Mouse (Mus musculus): ENCODE measurements at regions not wholly inside any gene's neighbourhood (a gene's known extent, or its start where the extent isn't known, plus 50 kb on each side); places are given as distances from the start of the nearest gene placed in this dataset.

DNA sequence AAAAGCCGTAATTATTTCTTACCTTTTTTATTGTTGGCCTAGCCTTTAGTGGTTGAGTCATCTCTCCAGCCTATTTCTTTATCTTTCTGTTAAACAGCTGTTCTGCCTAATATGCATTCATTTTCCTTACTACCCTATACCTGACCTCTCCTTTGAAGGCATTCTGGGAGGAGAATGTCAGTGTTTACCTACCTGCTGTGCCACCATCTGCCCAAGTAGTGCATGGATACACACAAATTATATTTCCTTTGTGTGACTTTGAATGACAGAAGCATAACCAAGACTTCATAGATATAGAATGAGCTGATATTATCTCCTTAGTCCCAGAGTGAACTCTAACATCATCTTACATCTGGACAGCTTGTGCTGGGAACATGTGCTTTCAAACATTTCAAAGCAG is 293.5 kb upstream of the Tom1l1 start:
- in situ Hi-C loops (cut with MseI, MboI) = no loop called here

DNA sequence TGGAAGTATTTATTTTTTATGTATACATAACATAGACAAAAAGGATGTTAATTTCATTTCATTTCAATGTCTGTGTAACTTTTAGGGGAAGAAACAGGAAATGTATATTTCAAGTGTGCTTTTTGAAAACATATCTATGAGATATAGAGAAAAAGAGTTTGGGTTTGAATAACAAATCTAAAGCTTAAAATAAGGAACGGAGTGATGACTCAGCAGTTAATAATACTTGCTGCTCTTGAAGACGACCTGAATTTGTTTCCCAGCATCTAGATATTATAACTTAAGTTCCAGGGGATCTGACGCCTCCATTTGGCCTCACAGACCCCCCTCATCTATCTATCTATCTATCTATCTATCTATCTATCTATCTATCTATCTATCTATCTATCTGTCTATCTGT is 290.1 kb upstream of the Tom1l1 start:
- in situ Hi-C loops (cut with MseI, MboI) = no loop called here

DNA sequence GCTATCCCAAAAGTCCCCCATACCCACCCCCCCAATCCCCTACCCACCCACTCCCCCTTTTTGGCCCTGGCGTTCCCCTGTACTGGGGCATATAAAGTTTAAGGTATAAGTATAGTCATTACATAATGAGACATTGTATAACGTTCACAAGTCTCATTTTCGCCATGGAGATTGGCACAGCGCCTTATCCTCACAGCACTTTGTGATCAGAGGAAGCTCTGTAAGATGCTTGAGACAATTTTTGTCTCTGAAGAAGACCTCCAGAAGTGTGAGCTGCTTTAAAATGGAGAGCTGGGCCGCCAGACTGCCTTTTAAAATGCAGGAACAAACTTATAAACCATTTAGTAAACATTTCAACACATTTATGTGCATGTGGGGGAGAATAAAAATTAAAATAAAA is 252.9 kb upstream of the Tom1l1 start:
- in situ Hi-C loops (cut with MseI, MboI) = no loop called here

DNA sequence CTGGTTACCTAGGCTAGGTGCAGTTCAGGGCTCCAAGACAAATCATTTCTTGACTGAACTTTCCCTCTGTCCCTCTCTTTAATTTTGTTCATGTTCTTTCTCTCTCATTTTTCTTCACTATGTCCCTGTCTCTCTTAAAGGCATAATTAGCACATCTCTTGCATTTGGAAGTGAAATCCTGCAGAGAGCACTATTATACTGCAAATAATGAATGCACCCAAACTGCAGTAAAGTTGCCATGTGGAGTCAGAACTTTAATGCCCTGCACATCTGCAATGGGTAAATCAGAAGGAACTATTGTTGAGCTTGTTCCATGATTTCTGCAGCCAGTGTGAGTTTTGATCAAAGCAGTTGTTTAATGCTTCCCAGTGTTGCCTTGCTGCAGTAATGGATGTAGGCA is 237.6 kb upstream of the Tom1l1 start:
- in situ Hi-C loops (cut with MseI, MboI) = no loop called here

DNA sequence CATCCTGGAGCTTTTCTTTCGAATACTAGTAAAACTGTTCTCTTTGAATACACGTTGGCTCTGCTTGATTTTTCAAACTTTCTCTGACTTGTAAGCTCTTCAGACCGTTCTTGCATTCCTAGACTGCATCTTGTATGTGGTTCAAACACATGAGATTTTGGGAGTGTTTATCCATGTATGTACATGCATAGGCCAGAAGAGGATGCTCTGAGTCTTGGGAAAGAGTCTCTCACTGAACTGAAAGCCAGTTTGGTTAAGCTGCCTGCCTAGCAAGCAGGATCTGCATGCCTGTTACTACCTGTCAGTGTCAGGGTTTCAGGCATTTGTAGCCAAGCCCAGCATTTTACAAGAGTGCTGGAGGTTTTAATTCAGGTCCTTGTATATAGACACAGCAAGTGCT is 229.6 kb upstream of the Tom1l1 start:
- in situ Hi-C loops (cut with MseI, MboI) = loop anchor here in 1 of 2 experiments (10.0 kb wide), 1 partner anchor 1923 kb away; the partner anchor contains the start of gene Trim25

DNA sequence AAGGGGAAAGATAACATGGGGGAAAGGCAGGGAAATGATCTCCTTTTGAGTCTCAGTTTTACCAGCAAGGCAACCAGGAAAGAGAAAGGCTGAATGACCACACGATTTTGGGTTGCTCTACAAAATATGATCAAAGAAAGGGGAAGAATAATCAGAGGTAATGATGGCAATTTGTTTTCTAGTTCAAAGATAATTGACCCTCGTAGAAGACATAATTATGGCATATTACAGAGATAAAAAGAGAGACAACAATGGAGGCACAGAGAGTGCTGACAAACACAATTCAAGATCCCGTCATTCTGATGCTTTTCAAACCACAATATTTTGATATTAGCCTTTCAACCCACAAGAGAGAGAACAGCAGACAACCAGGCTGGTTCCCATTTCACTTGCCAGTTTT is 206.1 kb upstream of the Tom1l1 start:
- in situ Hi-C loops (cut with MseI, MboI) = no loop called here

DNA sequence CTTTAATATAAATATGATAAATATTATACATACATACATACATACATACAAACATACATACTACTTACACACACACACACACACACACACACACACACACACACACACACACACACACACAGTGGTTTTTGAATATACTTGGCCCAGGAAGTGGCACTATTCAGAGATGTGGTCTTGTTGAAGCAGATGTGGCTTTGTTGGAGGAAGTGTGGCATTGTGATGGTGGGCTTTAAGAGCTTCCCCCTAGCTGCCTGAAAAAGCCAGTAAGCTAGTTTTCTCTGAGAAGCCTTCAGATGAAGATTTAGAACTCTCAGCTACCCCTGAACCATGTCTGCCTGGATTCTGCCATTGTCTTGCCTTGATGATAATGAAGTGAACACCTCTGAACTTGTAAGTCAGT is 185.0 kb upstream of the Tom1l1 start:
- in situ Hi-C loops (cut with MseI, MboI) = no loop called here

DNA sequence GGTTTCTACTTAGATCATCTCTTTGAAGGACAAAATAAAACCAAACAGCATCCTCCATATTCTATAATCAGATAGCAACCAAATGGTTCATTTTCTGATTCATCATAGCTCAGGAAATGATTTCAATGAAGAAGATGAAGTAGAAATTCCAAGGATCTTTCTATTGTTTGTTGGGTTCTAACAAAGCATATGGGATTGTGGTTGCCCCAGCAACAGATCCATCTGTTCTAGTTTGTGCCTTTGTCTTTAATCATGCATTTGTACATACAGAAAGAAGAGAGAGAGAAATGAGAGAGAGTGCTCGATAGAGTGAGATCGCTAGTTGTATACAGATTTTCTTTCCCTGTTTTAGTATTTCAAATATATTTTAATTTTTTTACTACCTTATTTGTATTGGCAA is 183.5 kb upstream of the Tom1l1 start:
- in situ Hi-C loops (cut with MseI, MboI) = no loop called here

DNA sequence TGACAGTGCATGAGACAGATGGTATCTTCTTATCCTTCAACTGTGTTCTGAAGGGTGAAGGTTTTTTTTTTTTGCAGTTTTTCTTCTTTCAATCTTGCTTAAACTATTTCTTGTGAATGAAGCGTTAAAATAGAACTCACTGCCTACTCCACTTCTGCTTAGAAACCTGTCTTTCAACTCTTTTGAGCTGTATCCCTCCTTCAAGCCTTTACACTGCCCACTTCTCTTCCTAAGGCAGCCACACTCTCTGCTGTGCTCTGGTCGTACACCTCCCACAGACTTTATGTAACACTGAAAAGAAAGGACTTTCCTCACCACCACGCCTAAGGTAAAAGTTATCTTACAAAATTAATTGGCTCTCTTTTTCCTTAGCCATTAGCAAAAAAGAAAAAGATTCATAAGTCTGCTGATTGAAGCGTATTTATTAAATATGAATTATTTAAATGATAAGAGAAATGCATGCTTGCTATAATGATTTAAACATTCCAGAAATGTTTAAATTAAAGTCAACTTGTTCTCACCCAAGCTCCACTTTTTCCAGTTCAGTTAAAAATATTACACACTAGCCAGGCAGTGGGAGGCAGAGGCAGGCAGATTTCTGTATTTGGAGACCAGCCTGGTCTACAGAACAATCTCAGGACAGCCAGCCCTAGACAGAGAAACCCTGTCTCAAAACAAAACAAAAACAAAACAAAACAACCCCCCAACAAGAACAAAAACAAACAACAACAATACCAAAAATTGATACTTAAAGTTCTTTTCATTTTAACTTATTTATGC is 176.0 kb upstream of the Tom1l1 start:
- in situ Hi-C loops (cut with MseI, MboI) = no loop called here

DNA sequence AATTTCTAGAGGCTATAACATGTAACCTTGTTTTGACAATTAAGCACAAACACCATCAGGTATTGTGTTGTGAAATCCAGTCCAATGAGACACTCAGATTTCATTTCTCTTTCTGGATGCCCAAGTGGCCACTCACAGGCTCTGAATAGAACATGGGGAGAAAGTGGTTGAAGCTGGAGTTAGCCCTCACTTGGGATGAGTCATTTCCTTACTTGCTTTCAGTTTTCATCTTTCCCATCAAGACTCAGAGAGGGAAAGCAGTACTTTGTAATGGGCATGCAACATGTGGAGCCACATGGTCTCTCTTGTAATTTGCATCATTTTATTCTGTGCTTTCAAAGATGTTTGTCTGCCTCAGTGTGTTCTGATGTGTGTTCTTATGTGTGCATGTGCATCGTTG is 167.6 kb upstream of the Tom1l1 start:
- in situ Hi-C loops (cut with MseI, MboI) = no loop called here

DNA sequence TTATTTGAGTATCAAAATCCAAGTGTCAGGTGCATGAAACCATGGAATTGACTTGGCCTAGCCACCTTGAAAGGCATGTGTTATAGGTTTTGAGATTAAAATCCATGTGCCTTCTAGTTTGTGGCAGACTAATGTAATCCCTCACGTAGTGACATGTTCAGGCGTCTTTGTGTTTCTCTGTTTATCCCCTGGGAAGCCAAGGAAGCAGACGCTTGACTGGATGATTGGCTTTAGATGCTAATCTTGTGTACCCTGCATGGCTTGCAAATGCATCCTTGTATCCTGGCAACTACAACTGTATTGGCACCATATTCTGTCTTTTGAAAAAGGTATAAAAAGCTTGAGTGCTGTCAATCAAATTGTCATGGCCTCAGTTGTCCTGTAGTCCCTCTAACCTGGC is 167.2 kb upstream of the Tom1l1 start:
- in situ Hi-C loops (cut with MseI, MboI) = no loop called here

DNA sequence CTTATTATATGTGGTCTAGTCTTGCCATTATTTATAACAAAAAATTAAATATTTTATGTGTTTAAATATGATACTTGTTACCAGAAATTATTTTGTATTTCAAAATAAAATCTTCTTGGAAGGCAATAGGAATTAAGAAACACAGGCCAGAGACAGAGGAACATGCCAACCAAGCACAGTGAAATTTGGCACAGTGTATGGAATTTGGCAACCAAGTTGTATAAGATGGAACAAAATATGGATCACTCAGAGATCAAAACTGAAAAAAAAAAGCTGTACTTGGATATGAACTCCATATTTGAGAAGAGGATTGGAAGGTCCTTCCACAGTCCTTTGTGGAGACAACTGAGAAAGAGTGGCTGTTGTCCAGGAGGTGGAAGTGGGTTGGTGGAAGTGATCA is 163.1 kb upstream of the Tom1l1 start:
- in situ Hi-C loops (cut with MseI, MboI) = no loop called here

DNA sequence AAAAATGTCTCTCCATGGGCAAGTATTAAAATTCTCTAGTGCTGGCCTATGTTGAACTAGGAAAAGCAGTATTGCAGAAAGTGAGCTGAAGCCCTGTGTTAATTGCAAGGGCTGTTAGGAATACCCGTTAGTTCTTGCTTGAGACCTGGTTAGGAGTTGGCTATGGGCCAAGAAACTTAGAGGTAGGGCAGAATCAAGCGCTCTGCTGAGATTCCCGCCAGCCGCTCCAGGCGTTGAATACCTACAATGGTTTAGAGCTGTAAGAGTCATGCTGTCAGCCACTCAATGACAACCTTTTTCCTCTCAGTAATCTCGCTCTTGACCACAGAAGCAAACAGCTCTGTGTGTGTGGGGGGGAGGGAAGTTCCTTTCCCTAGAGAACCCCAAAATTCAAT is 156.8 kb upstream of the Tom1l1 start:
- in situ Hi-C loops (cut with MseI, MboI) = no loop called here

DNA sequence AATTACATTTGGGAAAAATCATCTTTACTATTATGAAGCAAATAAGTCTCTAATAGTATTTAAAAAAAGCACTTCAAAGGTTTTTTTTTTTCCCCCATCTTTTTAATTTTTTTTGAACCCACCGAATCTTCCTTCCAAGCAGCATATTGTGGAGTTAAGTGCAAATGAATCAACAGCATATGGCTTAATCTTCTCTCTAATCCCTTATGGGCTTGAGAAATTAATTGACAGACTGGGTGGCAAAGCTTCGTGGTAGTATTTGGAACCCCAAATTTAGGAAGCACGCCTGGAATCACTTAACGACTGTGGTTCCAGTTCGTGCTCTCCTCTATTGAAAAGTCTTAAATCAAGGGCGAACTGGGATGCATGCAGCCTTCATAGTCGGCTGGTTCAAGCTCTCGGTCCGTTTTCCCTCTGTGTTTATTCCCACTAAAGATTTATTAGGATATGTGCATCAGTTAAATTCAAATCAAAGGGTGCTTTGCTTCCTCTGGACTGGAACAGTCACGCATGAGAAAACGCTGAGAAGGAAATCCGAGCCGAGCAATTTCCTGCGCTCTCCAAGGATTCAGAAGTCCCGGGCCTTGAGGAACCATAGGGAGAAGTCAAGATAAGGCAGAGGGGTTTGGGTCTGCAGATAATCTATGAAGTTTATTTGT is 156.2 kb upstream of the Tom1l1 start:
- in situ Hi-C loops (cut with MseI, MboI) = no loop called here

DNA sequence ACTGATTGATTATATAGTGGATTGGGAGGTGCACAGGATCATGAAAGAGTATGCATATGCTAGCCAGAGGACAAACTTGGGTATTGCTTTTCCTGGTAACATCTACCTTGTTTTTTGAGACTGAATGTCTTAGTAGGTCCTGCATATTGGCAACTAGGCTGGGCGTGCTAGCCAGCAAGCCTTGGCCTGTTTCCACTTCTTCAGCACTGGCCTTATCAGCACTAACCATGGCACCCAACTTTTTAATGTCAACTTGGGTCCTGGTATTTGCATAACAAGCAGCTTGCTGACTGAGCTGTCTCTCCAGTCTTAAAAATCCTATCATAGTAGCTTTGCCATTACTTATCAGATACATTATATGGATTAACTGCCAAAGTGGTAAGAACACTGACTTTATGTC is 150.0 kb upstream of the Tom1l1 start:
- in situ Hi-C loops (cut with MseI, MboI) = no loop called here

DNA sequence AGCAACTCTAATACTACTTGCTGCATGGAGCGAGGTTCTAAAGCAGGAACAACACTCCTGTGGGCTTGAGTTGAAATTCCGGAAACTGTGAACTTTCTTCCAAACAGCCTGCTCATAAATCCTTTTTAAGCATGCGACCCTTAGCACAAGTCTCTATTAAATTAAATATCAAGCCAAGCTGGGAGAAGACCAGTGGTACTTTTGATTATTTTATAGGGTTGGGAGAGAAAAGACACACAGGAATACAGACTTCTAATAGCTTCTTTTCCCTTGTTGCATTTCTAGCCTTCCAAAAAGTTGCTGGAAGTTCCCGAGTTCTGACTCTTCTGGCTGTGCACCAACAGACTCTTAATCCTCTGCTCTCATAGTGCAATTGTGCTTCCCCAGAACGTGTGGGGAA is 136.6 kb upstream of the Tom1l1 start:
- in situ Hi-C loops (cut with MseI, MboI) = no loop called here

DNA sequence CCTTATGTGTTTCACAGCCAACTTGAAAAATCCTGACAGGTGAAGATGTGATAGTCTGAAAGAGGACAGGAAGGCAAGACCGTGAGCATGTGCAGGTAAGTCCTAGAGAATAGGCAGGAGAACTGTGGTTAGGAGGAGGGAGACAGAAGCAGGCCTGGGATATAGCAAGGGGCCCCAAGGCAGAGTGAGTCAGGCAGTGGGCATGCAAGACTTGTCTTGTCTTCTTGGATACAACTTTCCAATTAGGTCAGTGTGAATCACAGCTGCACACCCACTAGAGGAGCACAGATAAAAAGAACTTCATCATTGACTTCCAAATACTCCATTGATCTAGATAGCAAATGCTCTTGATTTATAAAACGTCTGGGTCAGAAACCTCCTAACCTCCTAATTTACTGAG is 128.6 kb upstream of the Tom1l1 start:
- in situ Hi-C loops (cut with MseI, MboI) = no loop called here

DNA sequence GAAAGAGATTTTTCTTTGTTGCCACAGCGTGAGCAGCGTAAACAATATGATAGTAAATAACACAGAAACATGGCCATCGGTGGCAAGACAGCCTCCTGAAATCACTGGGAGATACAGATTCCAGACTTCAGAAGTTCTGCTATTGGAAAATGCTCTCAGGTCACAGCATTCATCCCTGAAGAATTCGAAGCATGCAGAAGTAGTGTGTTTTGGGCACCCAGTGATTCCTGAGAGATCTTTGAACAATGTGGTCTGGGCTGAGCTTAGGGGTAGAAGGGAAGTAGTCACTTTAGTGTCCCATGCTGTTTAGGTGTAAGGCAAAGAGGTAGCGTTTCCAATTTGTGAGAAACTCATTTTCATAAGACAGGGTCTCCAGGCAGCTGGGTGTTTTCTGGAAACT is 126.3 kb upstream of the Tom1l1 start:
- in situ Hi-C loops (cut with MseI, MboI) = no loop called here

DNA sequence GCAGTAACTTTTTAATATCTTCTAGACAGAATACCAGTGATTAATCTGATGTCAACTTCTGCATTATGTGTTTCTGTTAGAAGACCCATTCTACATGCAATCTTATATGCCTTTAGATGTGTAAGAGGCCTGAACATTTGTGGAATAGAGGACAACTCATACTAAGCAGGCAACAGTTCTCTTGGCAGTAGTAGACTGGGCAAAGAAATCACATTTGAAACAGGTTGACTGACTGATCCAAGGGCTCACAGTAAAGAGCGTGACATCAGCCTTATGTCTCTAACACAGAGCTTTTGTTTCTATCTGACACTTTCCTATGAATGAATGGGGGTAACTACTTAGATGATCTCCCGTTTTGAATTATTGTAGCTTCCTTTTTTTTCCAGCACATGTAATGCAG is 124.8 kb upstream of the Tom1l1 start:
- in situ Hi-C loops (cut with MseI, MboI) = no loop called here

DNA sequence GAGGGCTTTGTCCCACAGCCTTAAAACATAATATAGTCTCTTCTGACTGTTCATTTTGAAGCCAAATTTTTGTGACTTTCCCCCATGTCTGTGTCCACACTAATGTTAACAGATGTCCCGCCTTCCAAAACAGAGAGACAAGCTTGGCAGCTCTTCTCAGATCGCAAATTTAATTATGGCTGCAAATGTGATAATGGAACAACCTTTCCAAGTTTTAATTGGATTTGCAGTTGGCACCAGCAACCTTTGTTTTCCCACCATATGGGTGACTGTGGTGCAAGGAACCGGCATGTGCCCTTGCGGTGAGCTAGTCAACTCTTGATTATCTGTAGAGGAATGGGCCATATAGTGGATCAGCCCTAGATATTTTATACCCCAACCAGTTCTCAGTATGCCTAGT is 124.4 kb upstream of the Tom1l1 start:
- in situ Hi-C loops (cut with MseI, MboI) = no loop called here

DNA sequence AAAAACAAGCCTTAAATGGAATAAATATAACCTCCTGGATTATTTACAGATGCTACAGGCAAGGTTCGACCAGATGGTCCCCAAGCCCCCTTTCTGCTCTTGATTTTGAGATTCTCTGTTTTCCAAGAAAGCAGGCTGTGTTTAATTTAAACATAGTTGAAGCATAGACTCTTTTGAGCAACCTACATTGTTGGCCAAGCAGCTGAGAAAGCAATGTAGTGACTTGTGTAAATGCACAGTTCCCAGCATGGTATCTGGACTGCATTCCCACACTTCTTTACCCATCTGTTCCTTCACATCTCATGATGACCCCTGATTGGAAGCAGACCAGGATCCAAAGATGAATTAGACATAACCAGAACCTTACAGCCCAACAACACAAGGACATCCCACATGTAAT is 120.3 kb upstream of the Tom1l1 start:
- in situ Hi-C loops (cut with MseI, MboI) = no loop called here

DNA sequence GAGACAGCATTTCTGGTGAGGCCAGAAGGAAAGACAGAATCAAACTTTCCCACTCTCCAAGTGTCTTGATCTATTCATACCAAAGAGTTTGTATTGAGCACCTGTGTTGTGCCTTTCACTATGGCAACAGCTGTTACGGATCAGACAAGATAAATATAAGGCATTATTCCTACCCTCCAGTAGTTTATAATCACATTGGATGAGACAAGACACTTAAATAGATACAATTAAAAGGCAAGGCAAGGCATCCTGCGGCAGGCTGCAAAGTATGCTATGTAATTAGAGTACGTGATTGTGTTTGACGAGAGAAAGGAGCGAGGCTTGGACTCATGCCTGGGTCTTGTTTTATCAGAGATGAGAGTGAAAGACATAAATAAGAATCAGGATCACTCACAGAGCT is 119.2 kb upstream of the Tom1l1 start:
- in situ Hi-C loops (cut with MseI, MboI) = no loop called here

DNA sequence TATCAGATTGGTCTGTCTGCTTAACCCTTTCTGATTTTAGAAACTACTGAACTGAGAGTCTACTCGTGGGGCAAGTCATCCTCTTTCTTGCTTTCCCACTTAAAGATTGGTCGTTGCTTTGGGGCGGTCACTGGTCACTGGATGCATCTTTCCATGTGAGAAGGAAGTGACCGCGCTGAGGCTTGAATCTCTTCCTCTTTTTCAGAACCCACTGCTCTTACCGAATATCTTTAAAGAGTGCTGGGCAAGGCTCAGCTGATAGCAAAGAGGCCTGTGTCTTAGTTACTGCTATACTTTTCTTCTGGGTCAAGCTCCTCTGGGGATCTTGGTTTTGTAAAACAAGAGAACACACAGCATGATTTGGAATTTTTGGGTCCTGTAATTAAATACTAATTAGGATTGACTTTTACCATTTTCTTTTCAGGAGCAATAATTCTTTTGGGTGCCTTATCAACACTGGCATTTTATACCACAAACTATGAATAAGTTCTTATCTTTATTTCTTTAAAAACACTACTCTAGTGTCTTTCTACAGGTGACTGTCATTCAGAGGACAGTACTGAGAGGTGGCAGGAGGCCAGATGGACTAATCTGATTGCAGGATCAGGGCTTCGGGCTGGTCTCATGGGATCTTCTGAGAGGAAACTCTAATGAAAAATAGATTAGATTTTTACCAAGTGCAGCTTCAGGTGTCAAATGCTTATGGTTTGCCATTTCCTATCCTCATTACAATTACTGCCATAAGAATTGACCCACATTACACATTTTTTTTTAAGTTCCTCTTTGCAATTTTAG is 114.6 kb upstream of the Tom1l1 start:
- in situ Hi-C loops (cut with MseI, MboI) = no loop called here
